Mouse (Mus musculus): ENCODE results near the gene Gm14226.
"Not testable (repeated sequence)": the region's sequence is repeated elsewhere in the genome, so short reads cannot be mapped to it uniquely, and the experiment has no call there.

The Gm14226 gene

GRCm38 (mm10) chr2:155018251-155018755, at the start of gene Gm14226:
Gene Gm14226, plus strand, starts transcription at chr2:155018266.
- peak; percentile 40 for DNase-seq (ENCODE audit: low read depth)

DNA sequence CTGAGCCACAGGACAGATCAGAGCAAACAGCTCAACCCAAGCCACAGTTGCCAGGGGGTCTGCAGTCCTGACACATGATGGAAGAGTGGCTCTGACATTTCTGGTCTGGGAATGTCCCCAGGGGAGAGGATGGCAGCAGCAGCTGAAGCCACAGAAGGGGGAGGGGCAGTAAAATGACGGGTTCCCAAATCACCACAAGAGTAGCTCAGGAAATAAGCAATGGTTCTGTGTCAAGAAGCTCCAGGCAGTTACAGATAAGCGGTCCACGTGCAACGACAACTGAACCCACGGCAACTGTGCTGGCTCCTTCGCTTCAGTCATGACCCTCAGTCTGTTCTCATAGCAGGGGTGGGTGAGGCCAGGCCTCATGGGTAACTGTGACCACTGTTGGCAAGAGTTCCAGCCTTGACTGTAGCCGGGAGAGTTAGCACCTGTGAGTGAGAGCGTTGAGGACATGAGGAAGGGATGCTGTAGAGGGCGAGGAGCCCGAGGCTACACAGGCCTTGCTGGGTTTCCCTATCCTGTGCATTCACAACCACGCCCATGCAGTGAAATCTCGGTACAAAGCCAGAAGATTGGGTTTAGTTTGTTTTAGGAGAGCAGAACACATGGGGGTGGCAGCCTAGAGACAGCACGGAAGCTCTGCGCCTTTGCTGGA, 48.2 kb upstream of the Gm14226 start:
- DNase-seq (ENCODE audit: low read depth): not testable (repeated sequence)

GRCm38 (mm10) chr2:154971919-154972692, 46.0 kb upstream of the Gm14226 start:
- DNase-seq (ENCODE audit: low read depth): no peak

- no peak for DNase-seq (ENCODE audit: low read depth)
These were observed 45.1 kb upstream of the Gm14226 start for GRCm38 (mm10) chr2:154972981-154973380.

DNA sequence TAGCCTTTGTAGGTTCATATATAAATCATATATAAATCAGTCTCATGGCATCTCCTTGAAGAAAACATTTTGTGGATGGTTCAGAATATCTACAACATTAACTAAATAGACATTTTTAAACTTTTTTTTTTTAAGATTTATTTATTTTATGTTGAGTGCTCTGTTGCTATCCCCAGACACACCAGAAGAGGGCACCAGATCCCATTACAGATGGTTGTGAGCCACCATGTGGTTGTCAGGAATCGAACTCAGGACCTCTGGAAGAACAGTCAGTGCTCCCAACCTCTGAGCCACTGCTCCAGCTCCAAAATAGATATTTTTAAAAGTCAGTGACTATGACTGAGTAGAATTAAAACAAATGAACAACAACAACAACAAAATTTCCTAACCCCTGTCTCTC, 31.5 kb upstream of the Gm14226 start:
- no peak for DNase-seq (ENCODE audit: low read depth)

GRCm38 (mm10) chr2:154991411-154991810, 26.7 kb upstream of the Gm14226 start:
- DNase-seq (ENCODE audit: low read depth): peak; percentile 61

GRCm38 (mm10) chr2:154992083-154992482, 26.0 kb upstream of the Gm14226 start:
- DNase-seq (ENCODE audit: low read depth): no peak

- DNase-seq (ENCODE audit: low read depth): no peak
These were observed 12.6 kb upstream of the Gm14226 start for GRCm38 (mm10) chr2:155005491-155005890.

- peak; percentile 64 for DNase-seq (ENCODE audit: low read depth)
These were observed 6.9 kb upstream of the Gm14226 start for GRCm38 (mm10) chr2:155011086-155011656.

GRCm38 (mm10) chr2:155012991-155013390, 5.1 kb upstream of the Gm14226 start:
- DNase-seq (ENCODE audit: low read depth): no peak

DNA sequence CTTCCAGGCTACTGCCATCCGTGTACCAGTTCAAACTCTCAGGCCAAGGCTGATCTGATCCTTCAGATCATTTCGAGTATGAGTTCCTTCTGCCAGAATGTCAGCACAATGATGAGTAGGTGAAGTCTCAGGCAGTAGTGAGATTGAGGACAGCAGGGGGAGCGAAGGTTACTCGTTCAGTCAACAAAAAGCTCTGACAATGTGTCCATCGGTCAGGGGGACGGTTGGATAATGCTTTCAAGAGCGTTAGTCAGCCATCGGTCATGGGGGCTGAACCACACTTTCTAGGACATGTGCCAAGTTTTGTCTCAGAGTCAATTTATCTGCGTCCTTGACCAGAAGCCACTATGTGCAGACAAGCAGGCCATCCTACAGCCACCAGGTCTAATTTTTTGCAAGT, 1.3 kb upstream of the Gm14226 start:
- DNase-seq (ENCODE audit: low read depth): not testable (repeated sequence)

DNA sequence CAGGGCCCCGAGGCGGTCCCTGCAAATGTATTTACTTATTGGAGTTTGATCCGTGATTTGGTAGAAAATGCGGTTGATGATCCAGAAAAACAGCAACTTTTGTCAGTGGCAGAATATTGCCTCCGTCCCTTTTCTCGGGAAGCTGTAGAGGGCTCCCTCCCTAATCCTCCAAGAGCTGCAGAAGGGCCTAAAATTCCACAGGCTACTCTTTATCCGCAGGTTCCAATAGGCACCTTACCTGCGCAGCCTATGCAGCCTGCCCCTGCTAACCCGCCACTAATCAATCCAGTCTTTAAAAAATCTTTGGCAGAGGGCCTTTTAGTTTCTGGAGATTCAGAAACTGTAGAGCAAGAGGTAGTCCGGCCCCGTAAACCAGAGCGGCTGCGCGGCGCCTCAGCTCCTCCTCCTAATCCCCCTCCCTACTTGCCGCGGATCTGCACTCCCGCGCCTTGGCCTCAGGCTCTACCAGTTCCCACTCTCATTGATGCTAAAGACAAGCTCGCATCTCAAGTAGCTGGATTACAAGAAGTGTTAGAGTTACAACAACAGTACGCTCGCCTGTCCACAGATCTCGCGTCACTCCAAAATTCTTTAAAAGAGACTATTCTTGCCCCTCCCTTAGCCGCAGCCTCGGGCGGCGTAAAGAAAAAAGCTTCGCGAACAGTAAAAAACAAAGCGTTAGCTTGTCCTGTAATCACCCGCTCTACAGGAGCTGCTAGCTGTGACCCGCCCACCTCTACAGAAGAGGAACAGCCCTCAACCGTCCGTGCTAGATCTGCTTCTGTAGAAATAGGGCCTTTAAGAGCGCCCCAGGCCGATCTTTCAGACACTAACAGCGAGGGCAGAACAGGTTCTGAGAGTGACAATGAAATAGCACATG, 936 bp downstream of the Gm14226 start:
- peak; percentile 78 for DNase-seq (ENCODE audit: low read depth)

GRCm38 (mm10) chr2:155019673-155020072, 1.6 kb downstream of the Gm14226 start:
- peak; percentile 86 for DNase-seq (ENCODE audit: low read depth)

DNA sequence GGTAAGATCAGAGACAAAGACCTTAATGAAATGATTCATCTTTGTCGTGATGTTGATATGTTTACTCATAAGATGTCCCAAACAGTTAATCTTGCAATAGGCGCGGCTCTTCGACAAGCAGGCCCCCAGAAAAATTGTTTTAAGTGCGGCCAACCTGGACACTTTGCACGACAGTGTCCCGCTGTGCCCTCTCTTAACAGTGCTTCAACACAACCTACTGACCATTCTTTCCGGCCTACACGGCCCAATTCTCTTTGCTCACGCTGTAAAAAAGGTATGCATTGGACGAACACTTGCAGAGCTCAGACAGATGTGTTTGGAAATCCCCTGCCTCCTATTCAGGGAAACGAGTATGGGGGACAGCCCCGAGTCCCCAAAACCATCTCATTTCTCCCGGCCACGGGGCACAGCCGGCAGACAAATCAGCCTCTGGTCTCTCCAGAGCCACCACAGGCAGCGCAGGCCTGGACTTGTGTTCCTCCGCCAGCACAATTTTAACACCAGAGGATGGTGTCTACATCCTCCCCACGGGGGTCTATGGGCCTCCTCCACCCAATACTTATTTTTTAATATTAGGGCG, 2.3 kb downstream of the Gm14226 start:
- DNase-seq (ENCODE audit: low read depth): not testable (repeated sequence)

DNA sequence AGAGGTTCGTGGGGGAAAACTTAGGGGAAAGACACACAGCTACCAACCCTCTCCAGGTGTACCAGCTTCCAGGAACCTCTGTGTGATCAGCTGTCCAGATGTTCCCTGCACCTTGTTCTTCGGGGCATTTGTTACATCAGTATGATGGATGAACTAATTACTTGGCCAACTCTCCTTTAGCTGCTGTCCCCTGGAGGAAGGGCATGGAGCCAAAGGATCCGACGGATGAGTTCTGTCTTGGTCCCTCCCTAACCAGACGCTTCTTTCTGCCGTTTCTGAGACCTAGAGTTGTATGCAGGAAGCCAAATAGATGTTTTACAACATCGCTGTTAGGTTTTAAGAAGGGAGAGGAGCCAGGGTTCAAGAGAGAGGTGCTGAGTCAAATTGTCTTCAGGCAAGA, 12.8 kb downstream of the Gm14226 start:
- DNase-seq (ENCODE audit: low read depth): no peak

GRCm38 (mm10) chr2:155032938-155033710, 15.1 kb downstream of the Gm14226 start:
- DNase-seq (ENCODE audit: low read depth): peak; percentile 48

DNA sequence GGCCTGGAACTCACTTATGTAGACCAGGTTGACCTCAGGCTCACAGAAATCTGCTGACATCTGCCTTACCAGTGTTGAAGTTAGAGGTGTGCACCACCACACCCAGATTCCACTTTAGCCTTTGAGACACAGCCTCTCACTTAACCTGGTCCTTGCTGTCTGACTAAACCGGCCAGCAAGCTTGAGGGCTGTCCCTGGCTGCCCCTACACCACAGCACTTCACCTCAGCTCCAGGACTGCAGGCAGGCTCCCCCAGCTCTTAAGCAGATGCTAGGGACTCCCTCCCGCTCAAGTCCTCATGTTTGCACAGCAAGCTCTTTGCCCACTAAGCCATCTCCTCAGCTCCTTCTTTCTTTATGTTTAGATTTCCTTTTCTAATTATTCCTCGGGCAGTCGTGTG, 21.9 kb downstream of the Gm14226 start:
- no peak for DNase-seq (ENCODE audit: low read depth)

DNA sequence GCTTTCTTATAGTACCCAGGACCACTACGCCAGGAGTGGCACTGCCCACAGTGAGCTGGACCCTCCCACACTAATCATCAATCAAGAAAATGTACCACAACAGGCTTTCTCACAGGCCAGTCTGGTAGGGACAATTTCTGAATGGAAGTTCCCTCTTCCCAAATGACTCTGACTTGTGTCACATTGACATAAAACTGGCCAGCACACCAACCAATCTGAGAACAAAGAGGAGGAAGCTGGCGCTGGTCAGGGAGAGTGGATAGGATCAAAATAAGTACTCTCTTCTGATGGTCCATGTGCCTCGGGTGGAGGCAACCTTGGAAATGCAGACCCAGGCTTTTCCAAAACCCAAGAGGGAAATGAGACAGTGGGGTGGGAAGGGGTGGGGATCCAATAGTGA, 26.5 kb downstream of the Gm14226 start:
- DNase-seq (ENCODE audit: low read depth): no peak

DNA sequence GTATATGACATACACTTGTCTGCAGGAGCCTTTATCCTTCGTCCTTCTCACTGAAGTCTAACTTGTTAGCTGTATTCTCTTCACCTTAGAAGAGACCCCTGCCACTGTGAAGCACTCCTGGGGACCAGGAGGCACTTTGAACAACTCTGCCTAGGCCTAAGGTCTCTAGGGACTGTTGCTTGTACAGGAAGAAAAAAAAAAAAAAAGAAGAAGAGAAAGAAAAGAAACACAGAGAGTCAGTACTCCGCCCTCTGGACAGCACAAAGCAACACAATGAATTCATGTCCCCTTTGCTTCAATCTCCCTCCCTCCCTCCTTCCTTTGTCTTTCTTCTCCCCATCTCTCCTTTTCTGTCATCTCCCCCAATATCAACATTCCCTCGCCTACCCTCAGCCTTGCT, 27.0 kb downstream of the Gm14226 start:
- no peak for DNase-seq (ENCODE audit: low read depth)

GRCm38 (mm10) chr2:155046803-155047202, 28.7 kb downstream of the Gm14226 start:
- DNase-seq (ENCODE audit: low read depth): no peak
